Mouse (Mus musculus) E14TG2a.4 (cell line): ENCODE results near the gene Gm7356.
"Not testable (repeated sequence)": the region's sequence is repeated elsewhere in the genome, so short reads cannot be mapped to it uniquely, and the experiment has no call there.

Experiments
- CTCF ChIP-seq: conservative IDR thresholded peaks from 2 replicates; pipeline ENCODE4 v1.5.1; 2014; ENCODE audit warnings: low read length
- POU5F1 ChIP-seq: IDR thresholded peaks from 2 replicates; pipeline ENCODE4 v1.6.1; 2014; ENCODE audit warnings: low read length, borderline replicate concordance

- TF ChIP-seq CTCF, POU5F1: not testable (repeated sequence)
Observed at GRCm38 (mm10) chr17:14003604-14004003, at the start of gene Gm7356.
